ENCODE assay signal across 21 mouse cellular contexts in genomic region chr11:121278011-121278410, GRCm38 (mm10). TPM values are rescaled to one million over a fixed set of nuclear protein-coding genes. Genes with fewer than 3 reads are reported as not detected.
DNase-seq lines count a peak whose midpoint lies in the region; ATAC-seq lines count a peak whose summit lies in the region.
"Had no signal": no experiment of that assay in that cellular context is flagged by ENCODE, and none has a peak within 500 bp of the region (broad histone marks: within the 10 kb centered on the region; RNA-seq: fewer than 3 reads in every experiment).

No protein-coding gene starts in this region.

- 0 out of 2 replicates have a peak overlapping the region, but pooled peaks have one; percentile 14 for H3K27ac ChIP-seq in liver, embryonic 15.5 days (replicated peaks)
- no peak overlapping the region for H3K27ac ChIP-seq in liver, embryonic 12.5 days
- H3K27ac ChIP-seq: embryonic facial prominence, embryonic 10.5 days; embryonic facial prominence, embryonic 12.5 days; forebrain, embryonic 13.5 days; forebrain, embryonic 15.5 days had no signal

- WGBS in liver, embryonic 15.5 days (ENCODE audit: insufficient replicate concordance), result 69% methylated on average over 3 of the region's 3 CpGs
- WGBS in liver, embryonic 12.5 days (ENCODE audit: insufficient replicate concordance), result 75% methylated on average over 3 of the region's 3 CpGs

- peaks cover 14% of the 10 kb centered on the region; the same call in 1 of the 2 replicates for H3K36me3 ChIP-seq in liver, embryonic 15.5 days (replicated peaks)
- peaks cover 39% of the 10 kb centered on the region for H3K36me3 ChIP-seq in liver, embryonic 12.5 days
- H3K36me3 ChIP-seq: embryonic facial prominence, embryonic 12.5 days; forebrain, embryonic 15.5 days had no signal

- H3K4me3 ChIP-seq in liver, embryonic 15.5 days (replicated peaks), result no peak overlapping the region
- H3K4me3 ChIP-seq in liver, embryonic 12.5 days, result no peak overlapping the region
- H3K4me3 ChIP-seq: embryonic facial prominence, embryonic 10.5 days; embryonic facial prominence, embryonic 12.5 days; forebrain, embryonic 13.5 days; forebrain, embryonic 15.5 days had no signal

- ATAC-seq in liver, embryonic 15.5 days (ENCODE audit: insufficient read depth), result no peak
- ATAC-seq in liver, embryonic 12.5 days, result no peak
- ATAC-seq in granulocyte monocyte progenitor cell, adult 5-6 weeks (replicated peaks; ENCODE audit: poor library complexity, severe bottlenecking), result peak; percentile 82
- ATAC-seq in megakaryocyte progenitor cell, adult 5-6 weeks (replicated peaks; ENCODE audit: poor library complexity), result peak; percentile 57
- no peak for ATAC-seq in inflammation-experienced regulatory T-cells, adult 6 months
- ATAC-seq: activated CD4-positive, CD25-positive, alpha-beta regulatory T cell, adult 4 months; forebrain, embryonic 13.5 days; forebrain, embryonic 15.5 days; forebrain, postnatal 0 days; Patski had no signal

- no peaks in the 10 kb centered on the region for H3K9me3 ChIP-seq in liver, embryonic 15.5 days (replicated peaks)
- no peaks in the 10 kb centered on the region for H3K9me3 ChIP-seq in liver, embryonic 12.5 days (replicated peaks)
- H3K9me3 ChIP-seq: embryonic facial prominence, embryonic 10.5 days; embryonic facial prominence, embryonic 12.5 days; forebrain, embryonic 13.5 days; forebrain, embryonic 15.5 days had no signal

- DNase-seq in 416B (ENCODE audit: low read depth), result peak; percentile 36
- DNase-seq in cerebellum, adult 18-20 months, result no peak
- DNase-seq: adrenal gland, adult 8-10 months; adrenal gland, postnatal 25 days; cerebellum, adult 11 months; cerebellum, adult 2 months; cerebellum, adult 9-10 months; cerebellum, postnatal 10 days; cerebellum, postnatal 25 days; forebrain, postnatal 0 days had no signal

- H3K4me1 ChIP-seq in liver, embryonic 15.5 days (replicated peaks), result peaks cover 36% of the 10 kb centered on the region
- H3K4me1 ChIP-seq in liver, embryonic 12.5 days, result peaks cover 57% of the 10 kb centered on the region
- H3K4me1 ChIP-seq: embryonic facial prominence, embryonic 10.5 days; embryonic facial prominence, embryonic 12.5 days; forebrain, embryonic 15.5 days had no signal

- no peaks in the 10 kb centered on the region for H3K27me3 ChIP-seq in liver, embryonic 15.5 days
- H3K27me3 ChIP-seq in liver, embryonic 12.5 days (replicated peaks), result no peaks in the 10 kb centered on the region
- H3K27me3 ChIP-seq: embryonic facial prominence, embryonic 12.5 days; forebrain, embryonic 13.5 days; forebrain, embryonic 15.5 days; Patski had no signal

- H3K9ac ChIP-seq in liver, embryonic 15.5 days, result no peak overlapping the region
- no peak overlapping the region for H3K9ac ChIP-seq in liver, embryonic 12.5 days
- H3K9ac ChIP-seq: embryonic facial prominence, embryonic 12.5 days; forebrain, embryonic 13.5 days; forebrain, embryonic 15.5 days; forebrain, postnatal 0 days had no signal

- no peak overlapping the region for H3K4me2 ChIP-seq in liver, embryonic 15.5 days
- no peak overlapping the region for H3K4me2 ChIP-seq in liver, embryonic 12.5 days
- H3K4me2 ChIP-seq: embryonic facial prominence, embryonic 12.5 days; forebrain, embryonic 13.5 days; forebrain, embryonic 15.5 days had no signal

RNA-seq across cellular contexts. Expression of gene Foxk2, which starts 18.2 kb away (rescaled TPM):
- polyA plus RNA-seq in liver, embryonic 15.5 days (2015; fragmentation: Nextera tagmentation; extraction: Ambion mirVana), result 2.8 and 3.9 TPM in 2 replicates
- 6.2 and 6.5 TPM in 2 replicates for polyA plus RNA-seq in liver, embryonic 12.5 days (2016; fragmentation: Nextera tagmentation; extraction: Ambion mirVana)
- total RNA-seq in granulocyte monocyte progenitor cell, adult 5-6 weeks (2014; fragmentation: Nextera tagmentation), result 35.7 and 40.4 TPM in 2 replicates
- total RNA-seq in granulocyte monocyte progenitor cell, adult 5-6 weeks (2017), result 25.3 and 26.1 TPM in 2 replicates
- 24.8 and 28.9 TPM in 2 replicates for total RNA-seq in megakaryocyte progenitor cell, adult 5-6 weeks (2015)
- 20.9 and 23.1 TPM in 2 replicates for total RNA-seq in megakaryocyte progenitor cell, adult 5-6 weeks (2017)
- polyA plus RNA-seq in inflammation-experienced regulatory T-cells, adult 6 months (2017; shearing (Covaris generic)), result 1 to 10 TPM; 6.3 to 8.5 (median 6.6) TPM

RNA-seq across cellular contexts. Expression of gene Narf, which starts 41.0 kb away (rescaled TPM):
- polyA plus RNA-seq in liver, embryonic 15.5 days (2015; fragmentation: Nextera tagmentation; extraction: Ambion mirVana), result 117 and 136 TPM in 2 replicates
- polyA plus RNA-seq in liver, embryonic 12.5 days (2016; fragmentation: Nextera tagmentation; extraction: Ambion mirVana), result 120 and 121 TPM in 2 replicates
- total RNA-seq in granulocyte monocyte progenitor cell, adult 5-6 weeks (2014; fragmentation: Nextera tagmentation), result 10.4 and 22.0 TPM in 2 replicates
- 14.7 and 21.0 TPM in 2 replicates for total RNA-seq in granulocyte monocyte progenitor cell, adult 5-6 weeks (2017)
- 11.3 and 11.9 TPM in 2 replicates for total RNA-seq in megakaryocyte progenitor cell, adult 5-6 weeks (2015)
- total RNA-seq in megakaryocyte progenitor cell, adult 5-6 weeks (2017), result 21.0 and 23.9 TPM in 2 replicates
- 10 to 100 TPM; 19.6 to 28.6 (median 23.6) TPM for polyA plus RNA-seq in inflammation-experienced regulatory T-cells, adult 6 months (2017; shearing (Covaris generic))

RNA-seq across cellular contexts. Expression of gene Cybc1, which starts 48.9 kb away (rescaled TPM):
- polyA plus RNA-seq in liver, embryonic 15.5 days (2015; fragmentation: Nextera tagmentation; extraction: Ambion mirVana), result 20.5 and 20.7 TPM in 2 replicates
- 22.4 and 25.2 TPM in 2 replicates for polyA plus RNA-seq in liver, embryonic 12.5 days (2016; fragmentation: Nextera tagmentation; extraction: Ambion mirVana)
- total RNA-seq in granulocyte monocyte progenitor cell, adult 5-6 weeks (2014; fragmentation: Nextera tagmentation), result 51.9 and 70.5 TPM in 2 replicates
- 32.9 and 54.6 TPM in 2 replicates for total RNA-seq in granulocyte monocyte progenitor cell, adult 5-6 weeks (2017)
- total RNA-seq in megakaryocyte progenitor cell, adult 5-6 weeks (2015), result 39.6 and 42.2 TPM in 2 replicates
- 34.5 and 40.0 TPM in 2 replicates for total RNA-seq in megakaryocyte progenitor cell, adult 5-6 weeks (2017)
- polyA plus RNA-seq in inflammation-experienced regulatory T-cells, adult 6 months (2017; shearing (Covaris generic)), result 10 to 100 TPM; 78.0 to 95.8 (median 86.5) TPM

Comparison
In these comparisons a context has a peak if more than half of its experiments do, and no peak if none do; other contexts are left out.
1. ATAC-seq: peak in granulocyte monocyte progenitor cell, adult 5-6 weeks (single experiment) and megakaryocyte progenitor cell, adult 5-6 weeks (single experiment); none in liver, embryonic 15.5 days (single experiment), liver, embryonic 12.5 days (single experiment) and inflammation-experienced regulatory T-cells, adult 6 months (single experiment).